Mouse (Mus musculus) limb, embryonic 13.5 days (tissue): Measurements from ENCODE around the gene Slc39a11. TPM values are rescaled to one million over a fixed set of nuclear protein-coding genes. Genes with fewer than 3 reads are reported as not detected.
A peak's percentile ranks its signal among the peaks of the same experiment; 100 is the strongest.

Experiments used
- ATAC-seq: fragments of 200-750 bp; cut with Nextera tagmentation; 2 replicates; pipeline ENCODE4 v1.8.0; 2017; ENCODE audit warnings: low read depth, moderate number of reproducible peaks, moderate TSS enrichment; ENCODE audit not compliant: low FRiP score
- H3K27ac ChIP-seq: fragments of 300-500 bp; sonication (generic); 2 replicates; pipeline ENCODE4 v1.5.1; 2015; ENCODE audit warnings: inconsistent platforms, mild to moderate bottlenecking, moderate library complexity
- H3K27me3 ChIP-seq: fragments of 300-500 bp; sonication (generic); 2 replicates; pipeline ENCODE4 v1.6.1; 2015; ENCODE audit warnings: mild to moderate bottlenecking, inconsistent platforms
- H3K36me3 ChIP-seq: fragments of 300-500 bp; sonication (generic); 2 replicates; pipeline ENCODE4 v1.6.1; 2015; ENCODE audit warnings: inconsistent platforms, mild to moderate bottlenecking, moderate library complexity
- H3K4me1 ChIP-seq: fragments of 300-500 bp; sonication (generic); 2 replicates; pipeline ENCODE4 v1.6.1; 2015; ENCODE audit warnings: inconsistent platforms
- H3K4me2 ChIP-seq: fragments of 300-500 bp; sonication (generic); replicated peaks from 2 replicates; pipeline ENCODE4 v1.6.1; 2015; ENCODE audit warnings: inconsistent platforms, mild to moderate bottlenecking, moderate library complexity
- H3K4me3 ChIP-seq: fragments of 300-500 bp; sonication (generic); 2 replicates; pipeline ENCODE4 v1.5.1; 2015; ENCODE audit warnings: moderate library complexity, mild to moderate bottlenecking, inconsistent platforms
- H3K9ac ChIP-seq: fragments of 300-500 bp; sonication (generic); 2 replicates; pipeline ENCODE4 v1.6.1; 2015; ENCODE audit warnings: mild to moderate bottlenecking, inconsistent platforms
- H3K9me3 ChIP-seq: fragments of 300-500 bp; sonication (generic); 2 replicates; pipeline ENCODE4 v1.6.1; 2016; ENCODE audit warnings: inconsistent platforms
- WGBS: fragments of 180-500 bp; shearing (Covaris S2); methylation state at CpG from one replicate; pipeline ENCODE4 v1.1.7; 2015; 5-methylcytosine and 5-hydroxymethylcytosine counted together
- polyA plus RNA-seq: library from polyadenylated mRNA; unstranded; fragments of >200 nt; fragmentation: Nextera tagmentation; extraction: Ambion mirVana; gene quantifications from 2 replicates; pipeline ENCODE4 v1.2.1, GENCODE M21; 2015

Slc39a11 gene
- polyA plus RNA-seq, 1 experiment from 2014 or later, result 26.4 TPM

- Histone ChIP-seq H3K4me1 (peaks cover 62% of the 10 kb centered on the region), H3K9me3 (no peaks in the 10 kb centered on the region), H3K4me2 (0 out of 2 replicates have a peak overlapping the region, but pooled peaks have one; percentile 68), H3K9ac (no peak overlapping the region), H3K27me3 (no peaks in the 10 kb centered on the region), H3K27ac (no peak overlapping the region), H3K4me3 (no peak overlapping the region), H3K36me3 (peaks cover 52% of the 10 kb centered on the region)
- WGBS, result 49% methylated on average over 8 of the region's 8 CpGs
- no peak for ATAC-seq
These were observed 2.0 kb upstream of the Slc39a11 start for GRCm38 (mm10) chr11:113651907-113652273.

- H3K27me3 ChIP-seq, result no peaks in the 10 kb centered on the region
- peak overlapping the region; percentile 90; the same call in 1 of the 2 replicates for H3K4me3 ChIP-seq
- peaks cover 62% of the 10 kb centered on the region for H3K4me1 ChIP-seq
- H3K9ac ChIP-seq, result no peak overlapping the region
- ATAC-seq, result no peak
- no peak overlapping the region for H3K27ac ChIP-seq
- H3K9me3 ChIP-seq, result no peaks in the 10 kb centered on the region
- WGBS, result 47% methylated on average over 22 of the region's 22 CpGs
- H3K36me3 ChIP-seq, result peaks cover 47% of the 10 kb centered on the region
- peak overlapping the region; percentile 68 for H3K4me2 ChIP-seq
These were observed 1.5 kb upstream of the Slc39a11 start for GRCm38 (mm10) chr11:113651206-113651906.

GRCm38 (mm10) chr11:113648690-113649352 is 1.1 kb downstream of the Slc39a11 start, which contains the start of gene Cog1:
Gene Cog1 (plus strand): TSS chr11:113649169.
- H3K4me3 ChIP-seq, result peak within 1 kb of the TSS; percentile 90
- 0 out of 2 replicates have a peak, but pooled peaks cover 4% of the 10 kb centered on the region for H3K9me3 ChIP-seq
- H3K27me3 ChIP-seq, result no peaks in the 10 kb centered on the region
- H3K9ac ChIP-seq, result peak within 1 kb of the TSS; percentile 93
- peaks cover 22% of the 10 kb centered on the region for H3K36me3 ChIP-seq
- H3K27ac ChIP-seq, result peak within 1 kb of the TSS; percentile 82; the same call in 1 of the 2 replicates
- no peak for ATAC-seq
- 45% methylated on average over 26 of the region's 26 CpGs for WGBS
- H3K4me1 ChIP-seq, result peaks cover 43% of the 10 kb centered on the region
- peak within 1 kb of the TSS; percentile 68 for H3K4me2 ChIP-seq

- 3% methylated on average over 15 of the region's 15 CpGs for WGBS
- ATAC-seq, result no peak
- Histone ChIP-seq H3K27ac (no peak overlapping the region), H3K4me2 (peak overlapping the region; percentile 46), H3K36me3 (peaks cover 16% of the 10 kb centered on the region), H3K9ac (no peak overlapping the region; the same call in 1 of the 2 replicates), H3K4me3 (no peak overlapping the region), H3K4me1 (peaks cover 37% of the 10 kb centered on the region), H3K9me3 (0 out of 2 replicates have a peak, but pooled peaks cover 4% of the 10 kb centered on the region), H3K27me3 (no peaks in the 10 kb centered on the region)
These were observed 1.7 kb downstream of the Slc39a11 start for GRCm38 (mm10) chr11:113648152-113648551.

GRCm38 (mm10) chr11:113645181-113645580 is 4.7 kb downstream of the Slc39a11 start:
- no peak overlapping the region for H3K4me2 ChIP-seq
- no peak overlapping the region for H3K27ac ChIP-seq
- ATAC-seq, result no peak
- H3K4me1 ChIP-seq, result peaks cover 16% of the 10 kb centered on the region
- no peak overlapping the region for H3K9ac ChIP-seq
- 84% methylated on average over 3 of the region's 3 CpGs for WGBS
- H3K27me3 ChIP-seq, result no peaks in the 10 kb centered on the region
- 0 out of 2 replicates have a peak, but pooled peaks cover 4% of the 10 kb centered on the region for H3K9me3 ChIP-seq
- H3K4me3 ChIP-seq, result no peak overlapping the region
- no peaks in the 10 kb centered on the region for H3K36me3 ChIP-seq

GRCm38 (mm10) chr11:113638680-113639079 is 11.2 kb downstream of the Slc39a11 start:
- no peak overlapping the region for H3K9ac ChIP-seq
- no peak for ATAC-seq
- H3K4me3 ChIP-seq, result no peak overlapping the region
- WGBS, result 79% methylated on average over 12 of the region's 12 CpGs
- H3K4me1 ChIP-seq, result no peaks in the 10 kb centered on the region
- 0 out of 2 replicates have a peak, but pooled peaks cover 3% of the 10 kb centered on the region for H3K9me3 ChIP-seq
- no peak overlapping the region for H3K4me2 ChIP-seq
- no peaks in the 10 kb centered on the region for H3K36me3 ChIP-seq
- H3K27me3 ChIP-seq, result no peaks in the 10 kb centered on the region
- no peak overlapping the region for H3K27ac ChIP-seq

- H3K36me3 ChIP-seq, result no peaks in the 10 kb centered on the region
- H3K9me3 ChIP-seq, result 0 out of 2 replicates have a peak, but pooled peaks cover 3% of the 10 kb centered on the region
- H3K4me2 ChIP-seq, result no peak overlapping the region
- no peak for ATAC-seq
- no peak overlapping the region for H3K4me3 ChIP-seq
- peaks cover 3% of the 10 kb centered on the region; the same call in 1 of the 2 replicates for H3K27me3 ChIP-seq
- no peaks in the 10 kb centered on the region for H3K4me1 ChIP-seq
- no peak overlapping the region for H3K9ac ChIP-seq
- WGBS, result 65% methylated on average over 10 of the region's 10 CpGs
- H3K27ac ChIP-seq, result no peak overlapping the region
These were observed 15.2 kb downstream of the Slc39a11 start for GRCm38 (mm10) chr11:113634699-113635121.

GRCm38 (mm10) chr11:113633398-113633797 is 16.5 kb downstream of the Slc39a11 start:
- no peak overlapping the region for H3K4me3 ChIP-seq

GRCm38 (mm10) chr11:113632303-113632702 is 17.6 kb downstream of the Slc39a11 start:
- Histone ChIP-seq H3K4me3 (no peak overlapping the region), H3K9me3 (no peaks in the 10 kb centered on the region), H3K36me3 (no peaks in the 10 kb centered on the region), H3K27ac (no peak overlapping the region), H3K9ac (no peak overlapping the region), H3K27me3 (peaks cover 3% of the 10 kb centered on the region; the same call in 1 of the 2 replicates), H3K4me2 (no peak overlapping the region), H3K4me1 (no peaks in the 10 kb centered on the region)
- ATAC-seq, result no peak
- WGBS, result 81% methylated on average over 7 of the region's 7 CpGs

More at GRCm38 (mm10) chr11:113633398-113633797, 16.5 kb downstream of the Slc39a11 start:
- Histone ChIP-seq H3K4me2 (no peak overlapping the region), H3K27ac (no peak overlapping the region), H3K9ac (no peak overlapping the region), H3K9me3 (0 out of 2 replicates have a peak, but pooled peaks cover 3% of the 10 kb centered on the region), H3K36me3 (no peaks in the 10 kb centered on the region), H3K27me3 (peaks cover 3% of the 10 kb centered on the region; the same call in 1 of the 2 replicates), H3K4me1 (no peaks in the 10 kb centered on the region)
- WGBS, result 92% methylated on average over 5 of the region's 5 CpGs
- ATAC-seq, result no peak

- Histone ChIP-seq H3K9me3 (no peaks in the 10 kb centered on the region), H3K4me3 (no peak overlapping the region), H3K27ac (no peak overlapping the region), H3K4me1 (no peaks in the 10 kb centered on the region), H3K27me3 (peaks cover 3% of the 10 kb centered on the region; the same call in 1 of the 2 replicates), H3K9ac (no peak overlapping the region), H3K4me2 (no peak overlapping the region), H3K36me3 (no peaks in the 10 kb centered on the region)
- WGBS, result 80% methylated on average over 8 of the region's 8 CpGs
- no peak for ATAC-seq
These were observed 18.0 kb downstream of the Slc39a11 start for GRCm38 (mm10) chr11:113631862-113632261.

- 72% methylated on average over 8 of the region's 8 CpGs for WGBS
- no peak overlapping the region for H3K27ac ChIP-seq
These were observed 18.6 kb downstream of the Slc39a11 start for GRCm38 (mm10) chr11:113631302-113631701.

GRCm38 (mm10) chr11:113630642-113631041 is 19.2 kb downstream of the Slc39a11 start:
- Histone ChIP-seq H3K27ac (no peak overlapping the region), H3K27me3 (peaks cover 3% of the 10 kb centered on the region; the same call in 1 of the 2 replicates), H3K36me3 (no peaks in the 10 kb centered on the region), H3K4me3 (no peak overlapping the region), H3K9ac (no peak overlapping the region), H3K4me1 (no peaks in the 10 kb centered on the region), H3K9me3 (no peaks in the 10 kb centered on the region), H3K4me2 (no peak overlapping the region)
- no peak for ATAC-seq
- WGBS, result 66% methylated on average over 7 of the region's 7 CpGs

More at GRCm38 (mm10) chr11:113631302-113631701, 18.6 kb downstream of the Slc39a11 start:
- Histone ChIP-seq H3K4me2 (no peak overlapping the region), H3K9me3 (no peaks in the 10 kb centered on the region), H3K9ac (no peak overlapping the region), H3K27me3 (peaks cover 3% of the 10 kb centered on the region; the same call in 1 of the 2 replicates), H3K36me3 (no peaks in the 10 kb centered on the region), H3K4me3 (no peak overlapping the region), H3K4me1 (no peaks in the 10 kb centered on the region)
- ATAC-seq, result no peak
